In genomic region chr3:53046371-53046770, GRCm38 (mm10) we compare ENCODE assay signal across 9 mouse cellular contexts. TPM values are rescaled to one million over a fixed set of nuclear protein-coding genes. Genes with fewer than 3 reads are reported as not detected.
DNase-seq lines count a peak whose midpoint lies in the region; TF ChIP-seq lines count a peak whose summit lies in the region.
"Had no signal": no experiment of that assay in that cellular context is flagged by ENCODE, and none has a peak within 500 bp of the region (broad histone marks: within the 10 kb centered on the region; RNA-seq: fewer than 3 reads in every experiment).

No protein-coding gene starts in this region.

- no peak for DNase-seq in gastrocnemius, adult 2 months
- no peak for DNase-seq in gastrocnemius, postnatal 14 days
- peak; percentile 17 for DNase-seq in kidney, adult 9 months
- DNase-seq in kidney, adult 11 months: no peak
- DNase-seq in brain, adult 2 months (ENCODE audit: low read depth, low spot score): peak; percentile 98
- peak; percentile 84 to 92 for DNase-seq in cerebellum, postnatal 36 days
- no peak for DNase-seq in spleen, postnatal 36 days (ENCODE audit: low spot score in 2 of 2)
- no peak for DNase-seq in gastrocnemius, postnatal 25 days
- DNase-seq: liver, postnatal 0 days had no signal

- intact Hi-C loops in gastrocnemius, adult 2 months (cut with DNase I): no loop called here
- intact Hi-C loops in gastrocnemius, postnatal 14 days (cut with DNase I; ENCODE audit: low total_unique reads): no loop called here

- no peak for TF ChIP-seq CTCF in gastrocnemius, adult 2 months (IDR thresholded peaks at IDR 0.05)

- no peak overlapping the region for H3K27ac ChIP-seq in gastrocnemius, adult 2 months

- H3K4me3 ChIP-seq in gastrocnemius, adult 2 months: peak overlapping the region; percentile 2; the same call in 1 of the 2 replicates

RNA-seq across cellular contexts. Expression of gene Lhfp, which starts 5.0 kb away (rescaled TPM):
- 10 to 100 TPM in 1 of 2 experiments, 1 to 10 TPM in 1; 10.0 to 16.6 TPM for total RNA-seq in gastrocnemius, adult 2 months (2021)
- total RNA-seq in gastrocnemius, postnatal 14 days (2021): 10 to 100 TPM; 29.4 to 33.7 TPM
- total RNA-seq in gastrocnemius, postnatal 25 days (2021): 10 to 100 TPM; 13.9 to 15.4 TPM

RNA-seq across cellular contexts. Expression of gene Cog6, which starts 29.3 kb away (rescaled TPM):
- total RNA-seq in gastrocnemius, adult 2 months (2021): 10 to 100 TPM; 42.1 to 45.1 TPM
- 10 to 100 TPM; 27.7 to 31.5 TPM for total RNA-seq in gastrocnemius, postnatal 14 days (2021)
- total RNA-seq in gastrocnemius, postnatal 25 days (2021): 10 to 100 TPM; 29.2 to 33.0 TPM

Comparison
In these comparisons a context has a peak if more than half of its experiments do, and no peak if none do; other contexts are left out.
1. DNase-seq: peak in kidney, adult 9 months (single experiment), brain, adult 2 months (single experiment) and cerebellum, postnatal 36 days (2 of 2); none in gastrocnemius, adult 2 months (single experiment), gastrocnemius, postnatal 14 days (single experiment), kidney, adult 11 months (single experiment), spleen, postnatal 36 days (0 of 2) and gastrocnemius, postnatal 25 days (single experiment).